Mouse (Mus musculus): ENCODE data around the gene S100g.
A peak's percentile ranks its signal among the peaks of the same experiment; 100 is the strongest.

The S100g gene

GRCm38 (mm10) chrX:162964383-162964782, at the start of gene S100g:
Gene S100g, minus strand, starts transcription at chrX:162964599.
- DNase-seq (ENCODE audit: low read depth, low spot score) = no peak

- DNase-seq (ENCODE audit: low read depth, low spot score) = no peak
These were observed 27.7 kb upstream of the S100g start for GRCm38 (mm10) chrX:162992121-162992520.

DNA sequence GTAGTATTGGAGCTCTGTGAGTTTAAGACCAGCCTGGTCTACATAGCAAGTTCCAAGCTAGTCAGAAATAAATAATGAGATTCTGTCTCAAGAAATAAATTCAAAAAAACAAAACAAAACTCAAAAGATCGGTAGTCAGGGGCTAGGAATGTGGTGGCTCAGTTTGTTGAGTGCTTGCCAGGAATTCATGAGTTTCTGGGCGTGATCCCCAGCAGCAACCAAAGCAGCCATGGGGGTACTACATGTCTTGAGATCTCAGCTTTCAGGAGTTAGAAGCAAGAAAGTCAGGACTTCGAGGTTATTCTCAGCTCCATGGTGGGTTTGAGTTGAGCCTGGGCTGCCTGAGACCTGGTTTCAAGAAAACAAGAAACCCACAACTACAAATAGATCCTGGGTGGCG, 27.0 kb upstream of the S100g start:
- DNase-seq (ENCODE audit: low read depth, low spot score) = no peak

GRCm38 (mm10) chrX:162986876-162987495, 22.6 kb upstream of the S100g start:
- no peak for DNase-seq (ENCODE audit: low read depth, low spot score)

GRCm38 (mm10) chrX:162976194-162976593, 11.8 kb upstream of the S100g start:
- DNase-seq (ENCODE audit: low read depth, low spot score) = peak; percentile 31

DNA sequence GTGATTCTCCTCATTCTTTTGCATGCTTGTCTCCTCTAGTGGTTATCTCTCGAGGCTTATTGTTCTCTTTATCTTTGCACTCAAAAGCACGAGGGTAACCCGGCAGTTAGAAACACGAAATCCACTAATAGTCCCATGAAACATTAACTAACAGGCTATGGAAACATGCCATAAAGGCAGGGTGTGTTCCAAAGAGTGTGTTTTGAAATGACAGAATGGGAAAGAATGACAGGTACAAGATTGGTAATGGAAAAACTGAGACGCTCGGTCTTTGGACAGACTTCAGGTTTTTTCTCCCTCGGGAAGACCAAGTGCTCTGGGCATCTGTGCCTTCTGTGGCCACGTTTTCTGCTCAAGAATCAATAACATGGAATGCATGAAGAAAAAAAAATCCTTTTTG, 3.1 kb upstream of the S100g start:
- no peak for DNase-seq (ENCODE audit: low read depth, low spot score)

DNA sequence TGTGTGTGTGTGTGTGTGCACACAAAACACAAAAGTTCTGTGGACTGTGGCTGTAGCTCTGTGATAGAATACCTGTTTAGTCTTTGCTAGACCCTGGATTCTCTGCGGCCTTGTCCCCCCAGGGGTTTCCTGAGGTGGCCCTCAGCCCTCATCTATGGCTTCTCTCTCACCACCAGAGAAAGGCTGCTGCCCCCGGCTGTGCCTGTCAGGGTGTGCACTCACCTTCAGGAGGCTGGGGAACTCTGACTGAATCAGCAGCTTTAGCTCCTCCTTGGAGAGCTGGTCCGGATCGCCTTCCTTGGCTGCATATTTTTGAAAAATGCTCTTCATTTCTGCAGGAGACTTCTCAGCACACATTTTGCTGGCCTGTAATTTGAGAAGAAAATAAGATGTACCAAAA, 559 bp downstream of the S100g start:
- DNase-seq (ENCODE audit: low read depth, low spot score) = no peak

- no peak for DNase-seq (ENCODE audit: low read depth, low spot score)
These were observed 6.5 kb downstream of the S100g start for GRCm38 (mm10) chrX:162957921-162958320.

GRCm38 (mm10) chrX:162949811-162950439, 14.5 kb downstream of the S100g start:
- peak; percentile 25 for DNase-seq (ENCODE audit: low read depth, low spot score)

DNA sequence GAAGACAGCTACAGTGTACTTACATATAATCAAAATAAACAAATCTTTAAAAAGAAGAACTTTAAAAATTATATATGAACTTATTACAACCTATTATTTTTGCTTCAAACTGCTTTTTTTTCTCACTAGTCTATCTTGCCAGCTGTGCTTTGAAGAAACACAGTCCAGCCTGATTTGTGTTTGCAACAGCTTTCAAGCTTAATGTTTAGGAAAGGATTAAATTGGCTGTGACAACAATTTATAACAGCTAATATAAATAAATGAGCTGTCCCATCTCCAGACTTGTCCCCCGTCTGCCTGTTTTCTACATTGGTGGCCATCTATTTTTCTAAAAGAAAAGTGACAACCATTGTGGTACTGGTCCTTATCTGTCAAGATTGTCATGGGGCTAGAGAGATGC, 22.4 kb downstream of the S100g start:
- no peak for DNase-seq (ENCODE audit: low read depth, low spot score)

DNA sequence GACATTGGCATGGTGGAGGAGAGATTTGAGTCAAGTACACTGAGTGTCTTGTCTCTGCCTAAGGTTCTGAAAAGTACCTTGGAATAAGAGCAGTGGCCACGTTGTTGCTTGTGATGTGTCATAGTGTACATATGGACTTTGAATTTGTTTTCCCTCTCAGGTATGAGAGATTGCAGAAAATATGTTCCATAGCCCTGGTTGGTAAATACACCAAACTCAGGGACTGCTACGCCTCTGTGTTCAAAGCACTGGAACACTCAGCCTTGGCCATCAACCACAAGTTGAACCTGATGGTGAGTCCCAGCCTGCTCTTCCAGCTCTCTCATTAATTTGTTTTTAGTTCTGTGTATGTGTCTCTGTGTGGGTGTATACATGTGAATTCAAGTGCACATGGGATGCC, 32.9 kb downstream of the S100g start:
- no peak for DNase-seq (ENCODE audit: low read depth, low spot score)

DNA sequence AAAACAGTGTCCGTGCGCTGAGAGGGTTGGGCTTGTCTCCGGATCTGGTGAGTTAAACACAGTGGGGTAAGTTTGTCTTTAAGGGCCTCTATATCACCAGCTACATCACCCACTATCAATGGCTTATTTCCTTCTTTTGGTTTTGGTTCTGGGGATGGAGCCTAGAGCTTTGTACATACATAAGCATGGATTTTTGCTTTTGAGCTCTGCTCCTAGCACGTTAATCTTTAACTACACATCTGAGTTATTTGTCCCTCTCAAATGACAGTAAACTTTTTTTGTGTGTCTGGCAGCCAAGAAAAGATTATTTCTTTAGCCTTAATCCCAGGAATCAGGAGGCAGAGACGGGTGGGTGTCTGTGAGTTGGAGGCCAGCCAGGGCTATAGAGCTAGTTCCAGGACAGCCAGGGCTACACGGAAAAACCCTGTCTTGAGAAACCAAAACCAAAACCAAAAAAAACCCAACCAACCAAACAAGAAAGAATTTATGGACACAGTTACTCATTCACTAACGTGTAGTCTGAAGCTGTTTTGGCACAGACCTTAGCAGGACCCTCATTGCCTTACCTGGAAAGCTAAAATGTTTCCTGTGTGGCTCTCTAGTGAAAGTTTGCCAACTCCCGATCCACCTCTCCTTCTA, 42.8 kb downstream of the S100g start:
- no peak for DNase-seq (ENCODE audit: low read depth, low spot score)

DNA sequence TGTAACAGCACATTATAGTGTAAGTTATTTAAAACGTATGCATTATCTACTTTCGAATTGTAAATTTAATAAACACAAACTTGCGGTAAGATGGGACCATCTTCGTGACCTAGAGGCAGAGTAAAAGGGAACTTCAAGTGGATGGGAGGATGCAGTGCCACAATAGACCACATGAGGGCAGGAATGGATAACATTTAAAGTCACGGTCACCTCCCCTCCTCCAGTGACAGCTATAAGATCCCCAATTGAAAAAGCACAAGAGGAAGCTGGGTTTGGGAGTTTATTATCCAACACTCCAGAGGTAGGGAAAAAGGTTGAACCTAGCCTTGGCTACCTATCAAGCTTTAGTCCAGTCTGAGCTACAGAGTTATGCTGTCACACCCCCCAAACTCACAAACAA, 48.7 kb downstream of the S100g start:
- peak; percentile 46 for DNase-seq (ENCODE audit: low read depth, low spot score)

- DNase-seq (ENCODE audit: low read depth, low spot score) = no peak
These were observed 50.7 kb downstream of the S100g start for GRCm38 (mm10) chrX:162913651-162914050.

Data from CD4-positive helper T cell, adult 2 months (primary cell).